Mouse (Mus musculus) liver, postnatal 0 days (tissue): ENCODE data around the gene St6galnac6.

Source experiments
- CTCF ChIP-seq: sonication (generic); IDR thresholded peaks from 2 replicates; pipeline ENCODE4 v1.5.1; 2016; ENCODE audit warnings: antibody characterized with exemption, low read depth
- EP300 ChIP-seq: IDR thresholded peaks from 2 replicates; pipeline ENCODE4 v1.6.1; 2016; ENCODE audit warnings: antibody characterized with exemption, low read depth, mild to moderate bottlenecking

- TF ChIP-seq CTCF (peak; percentile 53), EP300 (no peak)
Measured at GRCm38 (mm10) chr2:32617601-32618000, 18.1 kb downstream of the St6galnac6 start.
